Mouse (Mus musculus) heart, postnatal 0 days (tissue): ENCODE measurements around the gene Zscan2.

Experiments used
- CTCF ChIP-seq: IDR thresholded peaks from 2 replicates; pipeline ENCODE4 v1.5.1; 2016; ENCODE audit warnings: antibody characterized with exemption, control low read depth, low read depth
- EP300 ChIP-seq: IDR thresholded peaks from 2 replicates; pipeline ENCODE4 v1.6.1; 2016; ENCODE audit warnings: antibody characterized with exemption, low read depth

DNA sequence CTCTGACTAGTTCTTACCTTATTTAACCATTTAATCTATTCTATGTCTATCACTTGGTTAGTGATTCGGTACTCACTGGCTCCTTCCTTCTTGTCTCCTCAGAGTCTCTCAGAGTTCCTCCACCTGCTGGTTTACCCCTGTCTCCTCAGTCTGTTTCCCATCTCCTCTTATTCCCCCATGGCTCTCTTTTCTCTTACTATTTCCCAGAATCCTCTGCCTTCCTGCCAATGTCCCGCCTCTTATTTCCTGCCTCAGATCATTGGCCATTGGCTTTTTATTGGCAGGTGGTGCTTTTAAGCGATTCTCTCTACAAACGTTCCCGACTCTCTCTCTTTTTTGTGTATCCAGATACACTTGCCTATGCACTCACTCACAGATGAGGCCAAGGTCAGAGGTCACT is 14.0 kb upstream of the Zscan2 start:
- TF ChIP-seq CTCF = no peak
- TF ChIP-seq EP300 = no peak
